Mouse (Mus musculus) olfactory bulb, adult 2 months (tissue): ENCODE data around the gene Parp8.

Experiments
- CTCF ChIP-seq: fragments of 200-500 bp; IDR thresholded peaks from 2 replicates; pipeline ENCODE4 v1.5.1; 2012; ENCODE audit warnings: low read depth, mild to moderate bottlenecking, low read length, moderate library complexity; ENCODE audit not compliant: insufficient read depth
- POLR2A ChIP-seq: fragments of 200-500 bp; IDR thresholded peaks from 2 replicates; pipeline ENCODE4 v1.6.1; 2012; ENCODE audit warnings: mild to moderate bottlenecking, low read depth, low read length, moderate library complexity; ENCODE audit not compliant: insufficient read depth

DNA sequence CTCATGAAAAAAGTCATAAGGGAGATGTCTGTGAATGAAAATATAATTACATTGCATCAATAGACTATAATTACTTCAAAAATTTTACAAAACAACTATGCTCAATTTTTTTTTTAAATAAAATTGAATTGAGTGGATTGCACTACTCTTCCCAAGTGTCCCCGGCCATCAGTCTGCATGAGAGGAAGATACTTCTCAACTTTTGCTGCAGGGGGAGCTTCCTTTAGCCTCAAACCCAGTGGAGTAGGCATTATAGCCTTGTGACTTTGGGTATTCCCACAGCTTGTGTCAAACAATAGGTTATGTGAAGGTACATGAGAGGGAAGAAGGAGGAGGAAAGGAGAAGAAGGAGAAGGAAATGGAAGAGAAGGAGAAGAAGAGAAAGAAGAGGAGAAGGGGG lies 9.3 kb upstream of the Parp8 start:
- TF ChIP-seq CTCF, result no peak
- no peak for TF ChIP-seq POLR2A
